Mouse (Mus musculus): Measurements from ENCODE around the gene Smad3.

Gene Smad3

GRCm38 (mm10) chr9:63720715-63721114 is 37.1 kb downstream of the Smad3 start:
- DNase-seq (ENCODE audit: low read depth): no peak

- no peak for DNase-seq (ENCODE audit: low read depth)
These were observed 37.9 kb downstream of the Smad3 start for GRCm38 (mm10) chr9:63719770-63720440.

DNA sequence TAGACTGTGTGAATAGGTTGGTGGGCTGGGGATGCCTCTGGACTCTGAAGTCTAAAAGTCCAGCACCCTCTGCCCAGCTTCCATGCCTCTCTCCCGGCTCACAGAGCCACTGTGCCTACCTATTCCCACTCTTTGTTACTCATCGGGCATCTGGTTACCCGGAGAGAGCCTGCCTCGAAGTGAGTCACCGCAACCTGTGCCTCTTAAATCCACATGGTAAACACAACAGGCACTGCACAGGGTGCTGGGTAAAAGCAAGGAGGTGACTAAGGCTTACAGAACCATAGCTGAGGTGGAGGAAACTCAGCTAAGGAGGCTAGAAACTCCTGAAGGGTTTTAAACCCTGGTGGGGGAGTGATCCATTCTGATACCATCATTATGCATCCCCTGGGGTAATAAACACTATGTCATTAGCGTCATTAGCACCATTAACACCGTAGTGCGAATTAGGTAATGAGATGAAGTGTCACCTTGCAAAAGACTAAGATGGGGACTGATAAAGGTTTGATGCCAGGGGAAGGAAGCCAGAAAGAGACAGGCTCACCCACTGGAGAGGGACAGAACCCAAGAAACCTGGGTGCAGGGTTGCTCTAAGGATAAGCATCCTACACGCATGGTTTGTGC is 38.9 kb downstream of the Smad3 start:
- DNase-seq (ENCODE audit: low read depth): no peak

GRCm38 (mm10) chr9:63718170-63718569 is 39.6 kb downstream of the Smad3 start:
- DNase-seq (ENCODE audit: low read depth): no peak

DNA sequence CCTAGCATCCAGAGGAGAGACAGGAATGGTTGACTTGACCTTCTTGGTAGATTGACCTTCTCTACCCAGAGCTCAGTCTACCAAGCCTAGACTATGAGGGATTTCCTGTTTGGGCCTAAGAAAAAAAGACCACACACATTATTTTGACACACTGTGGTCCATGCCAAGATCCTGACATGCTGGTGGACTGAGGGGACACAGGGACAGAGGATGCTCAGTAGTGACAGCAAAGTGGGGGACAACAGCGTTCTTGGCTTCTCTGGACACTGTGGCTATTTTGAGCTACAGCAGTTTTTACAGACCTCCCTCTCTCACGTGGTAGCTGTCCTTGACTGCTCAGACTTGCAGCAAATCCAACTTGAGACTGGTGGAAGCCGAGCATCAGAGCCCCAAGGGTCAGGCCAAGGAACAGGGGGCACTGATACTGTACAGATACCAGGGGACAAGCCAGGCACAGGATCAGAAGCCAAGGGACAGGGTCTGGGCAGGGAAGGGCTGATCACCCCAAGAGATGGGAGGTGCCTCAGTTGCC is 40.3 kb downstream of the Smad3 start:
- no peak for DNase-seq (ENCODE audit: low read depth)

GRCm38 (mm10) chr9:63716150-63717138 is 41.4 kb downstream of the Smad3 start:
- no peak for DNase-seq (ENCODE audit: low read depth)

- DNase-seq (ENCODE audit: low read depth): no peak
These were observed 43.2 kb downstream of the Smad3 start for GRCm38 (mm10) chr9:63714572-63714971.

DNA sequence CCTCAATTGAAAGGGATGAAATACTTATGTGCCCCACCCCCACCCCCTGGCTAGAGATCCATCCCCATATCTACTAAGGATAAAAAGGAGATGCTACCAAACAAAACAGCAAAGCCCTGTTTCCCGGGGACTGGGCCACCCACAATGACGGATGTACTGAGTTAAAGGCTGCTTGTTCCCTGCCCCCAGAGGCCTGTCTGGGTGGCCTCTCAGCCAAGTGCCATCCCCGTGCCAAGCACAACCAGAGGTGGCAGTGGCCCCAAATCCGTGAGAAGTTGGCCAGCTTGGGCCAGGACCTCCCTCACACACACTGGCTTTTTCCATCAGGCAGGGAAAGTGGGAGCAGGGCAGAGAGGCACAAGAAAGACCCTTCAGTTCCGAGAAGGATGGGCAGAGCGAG is 45.0 kb downstream of the Smad3 start:
- no peak for DNase-seq (ENCODE audit: low read depth)

DNA sequence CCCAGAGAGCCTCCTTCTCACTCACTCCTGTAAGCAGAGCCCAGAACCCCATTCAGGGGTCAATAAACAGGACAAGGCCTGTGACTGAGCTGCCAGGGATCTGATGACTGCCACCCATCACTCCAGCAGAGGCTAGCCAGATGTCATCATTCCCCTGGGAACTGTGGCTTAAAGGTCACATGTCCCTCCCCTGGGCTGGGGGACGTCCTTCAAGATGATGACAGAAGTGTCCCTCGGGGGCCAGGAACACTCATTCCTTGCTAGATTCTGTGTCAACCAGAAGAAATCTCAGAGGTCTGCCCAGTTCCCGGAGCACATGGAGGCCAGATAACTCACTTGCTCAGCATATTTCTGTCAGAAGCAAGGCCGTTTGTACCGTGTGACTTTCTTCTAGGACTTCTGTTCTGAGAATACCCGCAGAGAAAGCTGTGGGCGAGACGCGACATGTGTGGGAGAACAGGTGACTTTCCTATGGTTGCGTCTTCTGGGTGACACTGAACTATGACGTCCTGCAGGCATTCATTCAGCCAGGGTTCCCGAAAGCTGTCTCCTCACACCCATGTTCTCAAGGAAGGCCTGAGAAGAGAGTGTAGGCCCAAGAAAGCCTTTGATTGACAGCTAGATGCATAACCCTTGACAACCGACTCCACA is 46.1 kb downstream of the Smad3 start:
- no peak for DNase-seq (ENCODE audit: low read depth)

GRCm38 (mm10) chr9:63709857-63710256 is 47.9 kb downstream of the Smad3 start:
- no peak for DNase-seq (ENCODE audit: low read depth)

- no peak for DNase-seq (ENCODE audit: low read depth)
These were observed 48.5 kb downstream of the Smad3 start for GRCm38 (mm10) chr9:63709266-63709665.

GRCm38 (mm10) chr9:63707816-63708588 is 49.8 kb downstream of the Smad3 start:
- DNase-seq (ENCODE audit: low read depth): no peak

DNA sequence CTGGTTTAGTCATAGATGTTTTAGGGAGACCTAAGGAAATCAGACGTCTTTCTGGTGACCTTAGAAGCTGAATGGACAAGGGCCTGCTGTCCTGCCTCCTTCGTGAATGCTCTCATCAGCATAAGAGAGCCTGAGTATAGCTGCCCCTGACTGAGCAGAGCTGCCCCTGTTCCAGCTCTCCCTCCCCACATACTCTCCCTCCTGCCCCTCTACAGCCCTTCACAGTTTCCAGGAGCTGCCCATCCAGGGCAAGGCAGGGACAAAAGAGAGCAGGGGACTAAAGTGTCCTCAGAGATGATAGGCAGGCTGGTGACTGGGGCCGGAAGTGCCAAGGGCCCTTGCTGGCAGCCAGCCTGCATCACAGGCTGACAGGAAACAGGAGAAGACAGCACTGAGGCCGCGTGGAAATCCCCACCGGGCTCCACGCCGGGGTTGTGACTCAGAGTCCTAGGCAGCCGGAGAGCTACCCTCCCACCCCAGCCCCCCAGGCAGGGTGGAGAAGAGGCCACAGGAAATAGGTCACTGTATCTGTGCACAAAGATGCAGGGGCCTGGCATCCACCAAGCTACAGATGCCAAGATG is 51.6 kb downstream of the Smad3 start:
- no peak for DNase-seq (ENCODE audit: low read depth)

DNA sequence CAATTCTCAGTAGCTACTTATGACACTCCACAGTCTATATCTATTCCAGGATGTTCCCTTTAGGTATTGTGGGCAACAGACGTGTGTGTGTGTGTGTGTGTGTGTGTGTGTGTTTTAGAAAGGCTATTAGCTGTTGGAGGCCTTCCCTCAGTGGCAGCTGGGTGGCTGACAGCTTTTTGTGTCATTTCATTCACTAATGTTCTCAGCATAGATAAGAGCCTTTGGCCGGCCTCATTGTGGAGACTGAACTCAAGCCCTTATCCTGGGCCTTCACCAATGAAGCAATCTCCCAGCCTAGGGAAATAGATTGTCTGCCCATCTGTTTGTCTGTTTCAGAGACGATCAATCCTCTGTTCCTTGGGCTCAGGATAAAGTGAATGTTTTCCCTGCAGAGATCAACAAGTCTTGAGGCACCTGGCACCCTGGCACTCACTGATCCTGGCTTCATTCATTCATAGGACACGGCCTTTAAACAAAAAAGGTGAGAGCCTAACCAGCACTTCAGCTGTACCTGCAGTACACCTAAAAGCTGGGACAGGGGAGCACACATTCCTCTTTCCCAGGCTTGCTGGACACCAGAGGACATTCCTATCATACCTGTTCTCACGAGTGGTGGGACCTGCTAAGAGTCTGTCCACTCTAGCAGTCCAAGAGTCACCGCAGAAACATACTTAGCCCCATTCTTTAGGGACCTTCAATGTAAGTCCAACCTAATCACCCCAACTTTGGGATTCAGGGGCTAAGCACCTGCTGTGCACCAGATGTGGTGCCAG is 52.6 kb downstream of the Smad3 start:
- no peak for DNase-seq (ENCODE audit: low read depth)

DNA sequence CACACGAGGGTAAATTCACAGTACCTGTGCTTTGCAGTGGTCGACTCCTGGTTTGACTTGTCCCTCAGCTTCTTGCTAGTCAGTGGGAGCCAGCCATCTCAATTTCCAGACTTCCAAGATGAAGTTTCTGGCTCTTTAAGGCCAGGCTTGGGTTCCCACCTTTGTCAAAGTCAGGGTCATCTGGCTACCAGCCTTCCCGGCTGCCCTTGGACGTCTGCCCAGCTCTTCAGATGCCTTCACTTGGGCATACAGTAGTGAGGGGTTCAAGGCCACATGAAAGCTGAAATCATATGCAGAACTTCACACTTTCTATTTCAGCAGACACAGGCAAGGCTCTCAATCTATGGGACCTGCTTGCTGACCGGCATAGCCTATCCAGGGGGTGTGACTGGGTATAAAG is 53.7 kb downstream of the Smad3 start:
- DNase-seq (ENCODE audit: low read depth): no peak

DNA sequence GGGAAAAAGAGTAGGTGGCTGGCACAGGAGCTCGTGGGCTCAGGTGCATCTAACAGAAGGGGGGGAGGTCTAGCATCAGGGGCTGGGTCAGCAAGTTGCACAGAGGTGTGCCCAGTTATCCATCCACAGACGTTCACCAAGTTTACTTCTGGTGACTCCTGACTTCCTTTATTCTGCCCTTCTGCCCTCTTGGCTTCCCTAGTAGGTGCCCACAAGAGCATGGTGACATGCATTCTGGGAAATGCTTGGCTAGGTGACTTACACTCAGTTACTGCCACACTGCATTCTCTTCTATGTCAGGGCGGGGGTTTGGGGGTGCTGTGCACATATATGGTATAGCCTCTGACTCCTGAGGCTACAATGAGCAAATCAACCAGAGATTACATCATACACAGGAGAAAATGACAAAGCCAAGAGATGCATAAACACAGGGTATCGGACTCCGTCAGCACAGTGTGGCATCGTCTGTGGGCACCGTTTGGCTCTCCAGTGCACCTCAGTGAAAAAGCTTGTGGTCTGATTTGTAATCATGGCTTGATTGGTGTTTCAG is 54.5 kb downstream of the Smad3 start:
- no peak for DNase-seq (ENCODE audit: low read depth)

GRCm38 (mm10) chr9:63702502-63703013 is 55.2 kb downstream of the Smad3 start:
- DNase-seq (ENCODE audit: low read depth): no peak

GRCm38 (mm10) chr9:63701957-63702309 is 55.9 kb downstream of the Smad3 start:
- DNase-seq (ENCODE audit: low read depth): no peak

GRCm38 (mm10) chr9:63701258-63701956 is 56.4 kb downstream of the Smad3 start:
- no peak for DNase-seq (ENCODE audit: low read depth)
